32 mouse cellular contexts compared by ENCODE assay signal in genomic region chr2:109386211-109386610, GRCm38 (mm10).
A peak's percentile ranks its signal among the peaks of the same experiment; 100 is the strongest.
DNase-seq lines count a peak whose midpoint lies in the region; ATAC-seq and TF ChIP-seq lines count a peak whose summit lies in the region.
"Had no signal": no experiment of that assay in that cellular context is flagged by ENCODE, and none has a peak within 500 bp of the region (broad histone marks: within the 10 kb centered on the region; RNA-seq: fewer than 3 reads in every experiment).

No protein-coding gene starts in this region.

- H3K9me3 ChIP-seq in hindbrain, postnatal 0 days (ENCODE audit: low read length), result no peaks in the 10 kb centered on the region
- no peaks in the 10 kb centered on the region for H3K9me3 ChIP-seq in hindbrain, embryonic 12.5 days (replicated peaks)
- no peaks in the 10 kb centered on the region for H3K9me3 ChIP-seq in midbrain, postnatal 0 days (ENCODE audit: low read length)
- no peaks in the 10 kb centered on the region for H3K9me3 ChIP-seq in midbrain, embryonic 10.5 days (replicated peaks)
- H3K9me3 ChIP-seq: embryonic facial prominence, embryonic 13.5 days; forebrain, embryonic 12.5 days; heart, embryonic 10.5 days; heart, embryonic 15.5 days; hindbrain, embryonic 13.5 days; limb, embryonic 15.5 days; liver, embryonic 13.5 days; midbrain, embryonic 15.5 days; neural tube, embryonic 12.5 days had no signal

- ATAC-seq in hindbrain, postnatal 0 days, result no peak
- ATAC-seq in hindbrain, embryonic 12.5 days (ENCODE audit: low FRiP score), result no peak
- no peak for ATAC-seq in midbrain, postnatal 0 days (ENCODE audit: low FRiP score)
- ATAC-seq: inflammation-experienced regulatory T-cells, adult 6 months; lung, postnatal 0 days; midbrain, embryonic 15.5 days had no signal

- no peak overlapping the region for H3K9ac ChIP-seq in hindbrain, postnatal 0 days (replicated peaks; ENCODE audit: low read length)
- no peak overlapping the region for H3K9ac ChIP-seq in hindbrain, embryonic 12.5 days
- no peak overlapping the region for H3K9ac ChIP-seq in midbrain, postnatal 0 days (replicated peaks; ENCODE audit: low read length, poor library complexity, severe bottlenecking)
- H3K9ac ChIP-seq: embryonic facial prominence, embryonic 13.5 days; forebrain, embryonic 12.5 days; heart, embryonic 15.5 days; hindbrain, embryonic 13.5 days; limb, embryonic 15.5 days; liver, embryonic 13.5 days; midbrain, embryonic 15.5 days; neural tube, embryonic 12.5 days had no signal

- H3K27me3 ChIP-seq in hindbrain, postnatal 0 days (ENCODE audit: insufficient read depth, low read length), result no peaks in the 10 kb centered on the region
- H3K27me3 ChIP-seq in hindbrain, embryonic 12.5 days, result no peaks in the 10 kb centered on the region
- H3K27me3 ChIP-seq in midbrain, postnatal 0 days (ENCODE audit: insufficient read depth, low read length), result no peaks in the 10 kb centered on the region
- H3K27me3 ChIP-seq in midbrain, embryonic 10.5 days (ENCODE audit: low read depth, poor library complexity, severe bottlenecking), result no peaks in the 10 kb centered on the region
- H3K27me3 ChIP-seq: embryonic facial prominence, embryonic 13.5 days; forebrain, embryonic 12.5 days; heart, embryonic 15.5 days; hindbrain, embryonic 13.5 days; limb, embryonic 15.5 days; liver, embryonic 13.5 days; midbrain, embryonic 15.5 days; neural tube, embryonic 12.5 days had no signal

- TF ChIP-seq CTCF in hindbrain, postnatal 0 days (IDR thresholded peaks at IDR 0.05; ENCODE audit: low read depth), result no peak
- no peak for TF ChIP-seq CTCF in midbrain, postnatal 0 days (IDR thresholded peaks at IDR 0.05)
- TF ChIP-seq CTCF in brain, embryonic 14.5 days (IDR thresholded peaks at IDR 0.05; ENCODE audit: borderline replicate concordance, extremely low read depth, insufficient read depth, insufficient read length), result no peak

- TF ChIP-seq POLR2A in brain, embryonic 14.5 days (IDR thresholded peaks at IDR 0.05; ENCODE audit: borderline replicate concordance, extremely low read depth, insufficient read depth, insufficient read length, poor library complexity, severe bottlenecking), result no peak

- H3K27ac ChIP-seq in hindbrain, postnatal 0 days, result no peak overlapping the region
- no peak overlapping the region for H3K27ac ChIP-seq in hindbrain, embryonic 12.5 days
- no peak overlapping the region for H3K27ac ChIP-seq in midbrain, postnatal 0 days (ENCODE audit: low read depth, low read length)
- no peak overlapping the region for H3K27ac ChIP-seq in midbrain, embryonic 10.5 days (replicated peaks)
- H3K27ac ChIP-seq: embryonic facial prominence, embryonic 13.5 days; forebrain, embryonic 12.5 days; heart, embryonic 10.5 days; heart, embryonic 15.5 days; hindbrain, embryonic 13.5 days; left cerebral cortex, adult 2 months; limb, embryonic 15.5 days; liver, embryonic 13.5 days; macrophage; midbrain, embryonic 15.5 days; neural tube, embryonic 12.5 days had no signal

- H3K4me1 ChIP-seq in hindbrain, postnatal 0 days (ENCODE audit: insufficient read depth, low read length), result no peaks in the 10 kb centered on the region
- H3K4me1 ChIP-seq in hindbrain, embryonic 12.5 days, result no peaks in the 10 kb centered on the region
- no peaks in the 10 kb centered on the region for H3K4me1 ChIP-seq in midbrain, postnatal 0 days (ENCODE audit: insufficient read depth, low read length)
- peaks cover 14% of the 10 kb centered on the region; the same call in 1 of the 2 replicates for H3K4me1 ChIP-seq in midbrain, embryonic 10.5 days
- H3K4me1 ChIP-seq: embryonic facial prominence, embryonic 13.5 days; heart, embryonic 10.5 days; heart, embryonic 15.5 days; hindbrain, embryonic 13.5 days; limb, embryonic 15.5 days; liver, embryonic 13.5 days; midbrain, embryonic 15.5 days; neural tube, embryonic 12.5 days had no signal

- 38% methylated on average over 1 of the region's 1 CpGs for WGBS in hindbrain, postnatal 0 days
- 54% methylated on average over 1 of the region's 1 CpGs for WGBS in hindbrain, embryonic 12.5 days
- 68% methylated on average over 1 of the region's 1 CpGs for WGBS in midbrain, postnatal 0 days
- 47% methylated on average over 1 of the region's 1 CpGs for WGBS in midbrain, embryonic 10.5 days

- DNase-seq in hindbrain, postnatal 0 days (ENCODE audit: low spot score), result peak; percentile 34
- DNase-seq in midbrain, postnatal 0 days (ENCODE audit: low spot score), result peak; percentile 17
- no peak for DNase-seq in midbrain, embryonic 10.5 days (ENCODE audit: low spot score)
- peak; percentile 77 for DNase-seq in brain, embryonic 14.5 days (ENCODE audit: low read depth)
- peak; percentile 4 for DNase-seq in mesoderm, embryonic 11.5 days (ENCODE audit: low read depth, low spot score)
- no peak for DNase-seq in thymus, postnatal 10 days (ENCODE audit: low spot score in 2 of 2)
- DNase-seq: adrenal gland, adult 8-10 months; B cell, adult 2 months; cerebellum, adult 9-10 months; cerebellum, postnatal 36 days; gastrocnemius, postnatal 25 days; heart, adult 11 months; kidney, adult 11 months; kidney, postnatal 14 days; liver, embryonic 13.5 days; lung, adult 18-20 months; thymus, adult 2 months; thymus, postnatal 4 days had no signal

- no peaks in the 10 kb centered on the region for H3K36me3 ChIP-seq in hindbrain, postnatal 0 days (ENCODE audit: insufficient read depth, low read length)
- no peaks in the 10 kb centered on the region for H3K36me3 ChIP-seq in hindbrain, embryonic 12.5 days
- H3K36me3 ChIP-seq in midbrain, postnatal 0 days (ENCODE audit: insufficient read depth, low read length), result no peaks in the 10 kb centered on the region
- no peaks in the 10 kb centered on the region for H3K36me3 ChIP-seq in midbrain, embryonic 10.5 days
- H3K36me3 ChIP-seq: embryonic facial prominence, embryonic 13.5 days; forebrain, embryonic 12.5 days; heart, embryonic 10.5 days; heart, embryonic 15.5 days; hindbrain, embryonic 13.5 days; limb, embryonic 15.5 days; liver, embryonic 13.5 days; midbrain, embryonic 15.5 days; neural tube, embryonic 12.5 days had no signal

- no peak overlapping the region for H3K4me2 ChIP-seq in hindbrain, postnatal 0 days (ENCODE audit: low read depth, low read length)
- H3K4me2 ChIP-seq in hindbrain, embryonic 12.5 days (replicated peaks), result no peak overlapping the region
- no peak overlapping the region for H3K4me2 ChIP-seq in midbrain, postnatal 0 days (ENCODE audit: low read depth, low read length, poor library complexity, severe bottlenecking)
- H3K4me2 ChIP-seq: embryonic facial prominence, embryonic 13.5 days; forebrain, embryonic 12.5 days; heart, embryonic 15.5 days; hindbrain, embryonic 13.5 days; limb, embryonic 15.5 days; liver, embryonic 13.5 days; midbrain, embryonic 15.5 days; neural tube, embryonic 12.5 days had no signal

- H3K4me3 ChIP-seq in hindbrain, postnatal 0 days (ENCODE audit: low read length), result no peak overlapping the region
- H3K4me3 ChIP-seq in hindbrain, embryonic 12.5 days, result no peak overlapping the region
- H3K4me3 ChIP-seq in midbrain, postnatal 0 days (ENCODE audit: low read depth, low read length), result no peak overlapping the region
- H3K4me3 ChIP-seq in midbrain, embryonic 10.5 days, result no peak overlapping the region
- H3K4me3 ChIP-seq: embryonic facial prominence, embryonic 13.5 days; erythroblast, embryonic 14.5 days; forebrain, embryonic 12.5 days; heart, embryonic 10.5 days; heart, embryonic 15.5 days; hindbrain, embryonic 13.5 days; left cerebral cortex, adult 2 months; limb, embryonic 15.5 days; liver, embryonic 13.5 days; midbrain, embryonic 15.5 days; neural tube, embryonic 12.5 days had no signal

Comparison
In these comparisons a context has a peak if more than half of its experiments do, and no peak if none do; other contexts are left out.
1. DNase-seq: peak in hindbrain, postnatal 0 days (single experiment), midbrain, postnatal 0 days (single experiment), brain, embryonic 14.5 days (single experiment) and mesoderm, embryonic 11.5 days (single experiment); none in midbrain, embryonic 10.5 days (single experiment) and thymus, postnatal 10 days (0 of 2).